Mouse (Mus musculus): ENCODE data around the gene Bmper. TPM values are rescaled to one million over a fixed set of nuclear protein-coding genes. Genes with fewer than 3 reads are reported as not detected.

Gene Bmper
- polyA plus RNA-seq, 1 experiment: not detected

DNA sequence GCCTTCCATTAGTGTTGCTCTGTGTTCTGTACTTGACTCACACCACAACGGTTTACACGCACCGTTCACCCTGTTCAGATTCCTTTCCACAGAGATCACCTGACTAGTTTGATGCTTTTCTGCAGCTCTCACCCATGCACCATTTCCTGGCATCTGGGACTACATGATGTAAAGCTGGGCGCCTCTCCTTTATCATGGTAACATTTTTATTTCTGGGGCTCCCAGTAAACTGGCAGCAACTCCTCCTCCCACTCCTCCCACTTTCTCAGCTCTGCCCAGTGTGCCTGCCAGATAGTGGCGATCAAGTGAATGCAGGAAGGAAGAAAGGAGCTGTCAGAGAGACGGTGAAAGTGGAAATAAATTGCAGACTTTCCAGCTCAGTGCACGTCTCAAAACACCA lies 45.7 kb downstream of the Bmper start:
- H3K4me1 ChIP-seq (ENCODE audit: control insufficient read depth): no peaks in the 10 kb centered on the region

DNA sequence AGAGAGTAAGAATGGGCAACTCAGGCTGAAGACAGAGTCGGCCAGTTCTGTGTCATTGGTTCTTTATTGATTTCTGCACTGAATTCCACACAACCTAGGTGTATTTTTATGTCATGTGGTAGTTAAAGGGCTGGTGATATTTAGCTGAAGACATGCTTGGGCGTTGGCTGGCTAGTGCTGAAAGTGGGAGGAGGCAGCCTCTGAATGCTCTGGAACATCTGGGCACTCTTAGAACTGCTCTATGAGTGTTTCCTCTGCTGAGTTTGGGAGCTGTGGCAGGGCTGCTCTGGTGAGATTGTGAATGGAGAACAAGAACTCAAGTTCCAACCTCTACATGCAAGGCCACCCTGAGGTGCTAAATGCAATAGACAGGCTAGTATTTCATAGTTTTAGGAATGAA lies 46.2 kb downstream of the Bmper start:
- TF ChIP-seq GATA1 (IDR thresholded peaks at IDR 0.05; ENCODE audit: low read length) (no peak), TAL1 (IDR thresholded peaks at IDR 0.05; ENCODE audit: low read length) (no peak)
- Histone ChIP-seq H3K36me3 (ENCODE audit: control insufficient read depth) (no peaks in the 10 kb centered on the region), H3K4me3 (replicated peaks) (no peak overlapping the region), H3K4me1 (ENCODE audit: control insufficient read depth) (no peaks in the 10 kb centered on the region), H3K9me3 (ENCODE audit: control insufficient read depth, low read length) (no peaks in the 10 kb centered on the region), H3K27me3 (ENCODE audit: control insufficient read depth) (no peaks in the 10 kb centered on the region)

More for the DNA sequence above, 45.7 kb downstream of the Bmper start:
- TF ChIP-seq TAL1 (IDR thresholded peaks at IDR 0.05; ENCODE audit: low read length) (no peak), GATA1 (IDR thresholded peaks at IDR 0.05; ENCODE audit: low read length) (no peak)
- H3K36me3 ChIP-seq (ENCODE audit: control insufficient read depth): no peaks in the 10 kb centered on the region
- no peaks in the 10 kb centered on the region for H3K9me3 ChIP-seq (ENCODE audit: control insufficient read depth, low read length)
- H3K4me3 ChIP-seq (replicated peaks): no peak overlapping the region
- no peaks in the 10 kb centered on the region for H3K27me3 ChIP-seq (ENCODE audit: control insufficient read depth)

DNA sequence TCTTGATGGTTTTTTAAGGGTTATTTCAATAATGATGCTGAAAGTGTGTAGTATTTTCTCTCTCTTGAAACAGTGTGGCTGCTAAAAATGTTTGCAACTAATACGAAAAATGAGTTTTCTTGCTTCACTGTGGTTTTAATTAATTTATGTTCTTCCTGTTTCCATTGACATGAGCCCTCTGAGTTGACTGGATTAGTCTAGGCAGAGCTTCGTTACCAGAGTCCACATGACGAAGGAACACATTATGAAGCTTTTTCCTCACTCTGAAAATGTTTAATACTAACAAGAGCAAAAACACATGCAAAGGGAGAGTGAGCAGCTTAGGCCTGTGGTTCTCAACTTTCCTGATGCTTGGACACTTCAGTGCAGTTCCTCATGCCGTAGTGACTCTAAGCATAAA lies 53.4 kb downstream of the Bmper start:
- TF ChIP-seq TAL1 (IDR thresholded peaks at IDR 0.05; ENCODE audit: low read length): no peak
- no peak for TF ChIP-seq GATA1 (IDR thresholded peaks at IDR 0.05; ENCODE audit: low read length)
- no peaks in the 10 kb centered on the region for H3K4me1 ChIP-seq (ENCODE audit: control insufficient read depth)
- 0 out of 2 replicates have a peak, but pooled peaks cover 2% of the 10 kb centered on the region for H3K9me3 ChIP-seq (ENCODE audit: control insufficient read depth, low read length)
- no peak overlapping the region for H3K4me3 ChIP-seq (replicated peaks)
- no peaks in the 10 kb centered on the region for H3K36me3 ChIP-seq (ENCODE audit: control insufficient read depth)
- H3K27me3 ChIP-seq (ENCODE audit: control insufficient read depth): no peaks in the 10 kb centered on the region

DNA sequence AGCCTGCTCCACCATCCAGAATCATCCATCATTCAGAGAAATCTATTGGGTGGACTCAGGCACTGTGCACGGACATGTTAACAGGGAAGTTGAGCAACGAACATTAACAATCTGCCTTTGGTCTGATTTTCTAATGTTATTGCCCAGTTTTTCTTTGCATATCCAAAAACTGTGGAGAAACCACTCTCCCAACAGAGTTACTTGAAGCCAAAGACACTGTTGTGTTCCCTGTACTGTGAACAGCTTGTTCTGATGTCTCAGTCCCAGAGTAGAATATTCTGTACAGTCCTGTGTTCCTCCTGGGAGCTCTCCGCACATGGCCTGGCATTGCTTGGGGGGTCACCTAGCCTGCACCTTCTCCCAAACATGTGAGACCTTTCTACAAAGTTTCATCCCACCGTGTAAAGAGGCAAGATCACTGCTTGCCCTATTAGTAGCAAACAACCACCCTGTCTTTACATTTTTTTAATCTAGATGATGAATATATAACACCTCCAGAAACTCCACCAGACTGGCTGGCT lies 62.1 kb downstream of the Bmper start:
- H3K4me3 ChIP-seq (replicated peaks): no peak overlapping the region
- H3K9me3 ChIP-seq (ENCODE audit: control insufficient read depth, low read length): no peaks in the 10 kb centered on the region
- no peaks in the 10 kb centered on the region for H3K27me3 ChIP-seq (ENCODE audit: control insufficient read depth)
- H3K36me3 ChIP-seq (ENCODE audit: control insufficient read depth): no peaks in the 10 kb centered on the region
- H3K4me1 ChIP-seq (ENCODE audit: control insufficient read depth): no peaks in the 10 kb centered on the region
- no peak for TF ChIP-seq TAL1 (IDR thresholded peaks at IDR 0.05; ENCODE audit: low read length)
- no peak for TF ChIP-seq GATA1 (IDR thresholded peaks at IDR 0.05; ENCODE audit: low read length)

DNA sequence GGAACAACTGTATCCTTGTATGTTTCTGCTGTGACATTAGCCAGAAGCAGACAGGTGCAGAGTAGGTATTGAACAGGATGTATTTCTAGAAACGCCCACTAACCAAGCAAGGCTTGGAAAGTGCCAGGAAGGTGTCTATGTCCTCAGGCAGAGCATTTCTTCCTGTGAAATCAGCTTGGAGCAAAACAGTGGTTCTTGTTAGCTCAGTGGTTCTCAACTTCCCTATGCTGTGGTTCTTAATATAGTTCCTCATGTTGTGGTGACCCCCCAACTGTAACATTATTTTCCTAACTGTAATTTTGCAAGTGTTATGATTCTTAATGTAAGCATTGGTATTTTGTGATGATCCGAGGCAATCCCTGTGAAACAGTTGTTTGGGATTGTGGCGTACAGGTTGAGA lies 70.7 kb downstream of the Bmper start:
- Histone ChIP-seq H3K9me3 (ENCODE audit: control insufficient read depth, low read length) (no peaks in the 10 kb centered on the region), H3K4me3 (replicated peaks) (no peak overlapping the region), H3K4me1 (ENCODE audit: control insufficient read depth) (no peaks in the 10 kb centered on the region), H3K36me3 (ENCODE audit: control insufficient read depth) (no peaks in the 10 kb centered on the region), H3K27me3 (ENCODE audit: control insufficient read depth) (no peaks in the 10 kb centered on the region)
- TF ChIP-seq GATA1 (IDR thresholded peaks at IDR 0.05; ENCODE audit: low read length) (no peak), TAL1 (IDR thresholded peaks at IDR 0.05; ENCODE audit: low read length) (no peak)

DNA sequence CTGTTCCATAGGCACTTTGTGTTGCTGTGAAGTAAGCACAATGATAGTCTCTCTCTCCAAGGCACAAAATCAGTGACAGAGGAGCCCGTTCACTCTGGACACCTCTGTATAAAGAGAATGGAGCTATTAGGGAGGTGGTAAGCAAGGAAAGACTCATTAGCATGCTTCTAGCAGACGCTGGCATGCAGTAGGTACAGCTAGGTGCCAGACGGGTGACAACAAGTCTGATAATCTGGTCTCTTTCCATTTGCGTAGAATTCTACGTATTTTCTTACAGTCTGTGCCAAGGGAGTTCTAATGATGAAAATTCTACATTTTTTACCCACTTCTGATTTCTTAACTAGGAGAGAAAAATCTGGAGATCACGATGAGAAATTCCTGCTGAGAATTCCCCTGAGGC lies 72.7 kb downstream of the Bmper start:
- Histone ChIP-seq H3K27me3 (ENCODE audit: control insufficient read depth) (no peaks in the 10 kb centered on the region), H3K4me1 (ENCODE audit: control insufficient read depth) (no peaks in the 10 kb centered on the region), H3K36me3 (ENCODE audit: control insufficient read depth) (no peaks in the 10 kb centered on the region), H3K4me3 (replicated peaks) (no peak overlapping the region), H3K9me3 (ENCODE audit: control insufficient read depth, low read length) (no peaks in the 10 kb centered on the region)
- TF ChIP-seq GATA1 (IDR thresholded peaks at IDR 0.05; ENCODE audit: low read length): no peak
- TF ChIP-seq TAL1 (IDR thresholded peaks at IDR 0.05; ENCODE audit: low read length): no peak

DNA sequence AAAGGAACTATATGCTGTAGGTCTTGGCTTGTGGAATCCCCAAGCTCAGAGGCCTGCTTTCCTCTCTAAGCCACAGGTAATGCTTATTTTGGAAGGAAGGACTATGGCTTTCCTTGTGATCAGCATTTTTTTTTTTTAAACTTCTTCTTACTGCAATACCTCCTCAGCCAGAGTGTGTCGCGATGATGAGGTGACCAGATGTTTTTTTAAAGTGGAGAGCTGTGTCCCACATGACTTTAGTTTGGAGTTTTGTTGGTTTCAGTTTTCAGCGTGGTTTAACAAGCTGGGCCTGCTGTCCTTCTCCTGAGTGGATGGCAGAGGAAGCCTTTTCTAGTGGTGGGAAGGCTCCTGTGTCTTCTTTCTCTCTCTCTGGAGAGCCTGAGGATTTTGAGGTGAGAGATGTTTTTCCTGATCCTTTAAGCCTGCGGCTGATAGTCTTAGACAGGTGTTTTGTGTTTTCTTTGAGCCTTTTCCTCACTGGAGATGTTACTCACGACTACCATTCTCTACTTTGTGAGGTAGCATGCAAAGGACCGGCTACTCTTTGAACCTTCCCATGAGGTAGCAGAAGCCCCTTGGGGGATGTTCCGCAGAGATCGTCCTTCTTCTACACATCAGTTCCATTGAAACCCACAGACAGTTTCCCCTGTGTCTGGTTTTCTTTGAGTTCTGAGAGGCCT lies 74.8 kb downstream of the Bmper start:
- Histone ChIP-seq H3K27me3 (ENCODE audit: control insufficient read depth) (no peaks in the 10 kb centered on the region), H3K4me3 (replicated peaks) (no peak overlapping the region), H3K4me1 (ENCODE audit: control insufficient read depth) (no peaks in the 10 kb centered on the region), H3K36me3 (ENCODE audit: control insufficient read depth) (no peaks in the 10 kb centered on the region), H3K9me3 (ENCODE audit: control insufficient read depth, low read length) (no peaks in the 10 kb centered on the region)
- TF ChIP-seq TAL1 (IDR thresholded peaks at IDR 0.05; ENCODE audit: low read length) (no peak), GATA1 (IDR thresholded peaks at IDR 0.05; ENCODE audit: low read length) (no peak)

DNA sequence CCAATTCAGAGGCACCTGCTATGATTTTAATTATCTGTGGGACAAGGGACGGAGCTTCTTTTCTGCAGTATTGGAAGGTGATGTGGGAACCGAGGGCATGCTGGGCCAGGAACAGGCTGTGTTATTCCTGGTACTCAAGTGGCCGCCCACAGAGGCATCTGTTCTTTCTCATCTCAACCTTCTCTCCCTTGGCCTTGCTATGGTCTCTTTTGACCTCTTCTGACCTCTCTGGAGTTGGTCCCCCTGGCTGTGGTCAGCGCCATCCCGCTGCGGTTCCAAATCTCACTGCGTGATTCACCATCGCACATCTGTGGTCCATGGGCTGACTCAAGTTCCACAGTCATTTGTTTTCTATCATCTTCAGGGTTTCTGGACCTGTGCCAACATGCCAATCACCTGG lies 77.5 kb downstream of the Bmper start:
- TF ChIP-seq GATA1 (IDR thresholded peaks at IDR 0.05; ENCODE audit: low read length): no peak
- no peak for TF ChIP-seq TAL1 (IDR thresholded peaks at IDR 0.05; ENCODE audit: low read length)

DNA sequence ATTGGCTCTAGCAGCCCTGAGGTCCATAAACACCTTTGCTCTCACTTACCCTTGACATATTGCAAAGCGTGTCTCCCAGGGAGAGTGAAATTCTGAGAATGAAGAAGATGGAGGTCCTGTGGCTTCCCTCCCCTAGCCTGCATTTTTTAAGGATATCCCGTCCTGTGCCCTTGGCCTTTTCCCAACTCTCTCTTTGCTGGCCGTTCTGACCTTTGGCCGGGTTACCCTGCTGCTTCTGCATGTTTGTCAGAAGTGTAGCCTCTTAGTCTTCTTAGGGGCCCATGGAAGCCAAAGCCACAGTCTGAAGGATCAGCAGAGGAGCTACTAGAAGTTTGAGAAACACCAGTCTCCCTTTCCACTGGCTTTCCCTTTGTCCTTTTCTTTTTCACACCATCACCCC lies 82.8 kb downstream of the Bmper start:
- no peaks in the 10 kb centered on the region for H3K4me1 ChIP-seq (ENCODE audit: control insufficient read depth)
- H3K9me3 ChIP-seq (ENCODE audit: control insufficient read depth, low read length): no peaks in the 10 kb centered on the region
- no peak for TF ChIP-seq GATA1 (IDR thresholded peaks at IDR 0.05; ENCODE audit: low read length)
- H3K4me3 ChIP-seq (replicated peaks): no peak overlapping the region
- H3K36me3 ChIP-seq (ENCODE audit: control insufficient read depth): no peaks in the 10 kb centered on the region
- no peaks in the 10 kb centered on the region for H3K27me3 ChIP-seq (ENCODE audit: control insufficient read depth)

More for the DNA sequence above, 77.5 kb downstream of the Bmper start:
- H3K4me3 ChIP-seq (replicated peaks): no peak overlapping the region
- H3K27me3 ChIP-seq (ENCODE audit: control insufficient read depth): no peaks in the 10 kb centered on the region
- H3K4me1 ChIP-seq (ENCODE audit: control insufficient read depth): no peaks in the 10 kb centered on the region
- H3K36me3 ChIP-seq (ENCODE audit: control insufficient read depth): no peaks in the 10 kb centered on the region
- H3K9me3 ChIP-seq (ENCODE audit: control insufficient read depth, low read length): no peaks in the 10 kb centered on the region

DNA sequence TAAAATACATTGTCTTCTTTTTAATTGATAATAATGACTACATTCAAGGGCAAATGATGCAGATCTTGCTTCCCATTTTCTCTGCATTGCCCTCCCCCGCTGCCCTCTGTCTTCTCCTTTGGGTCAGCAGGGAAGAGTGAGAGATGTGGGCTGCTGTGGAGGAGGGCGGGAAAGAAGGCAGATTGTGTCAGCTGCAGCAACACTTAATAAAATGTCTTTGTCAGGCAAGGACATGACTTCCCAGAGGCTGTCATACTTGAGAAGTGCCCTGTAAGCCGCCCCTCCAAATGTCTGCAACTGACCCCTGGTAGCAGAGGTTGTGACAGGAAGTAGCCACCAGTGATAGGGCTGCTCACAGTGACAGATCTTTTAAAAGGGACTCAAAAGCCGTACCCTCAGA lies 83.3 kb downstream of the Bmper start:
- Histone ChIP-seq H3K4me3 (replicated peaks) (no peak overlapping the region), H3K4me1 (ENCODE audit: control insufficient read depth) (no peaks in the 10 kb centered on the region), H3K9me3 (ENCODE audit: control insufficient read depth, low read length) (no peaks in the 10 kb centered on the region), H3K36me3 (ENCODE audit: control insufficient read depth) (no peaks in the 10 kb centered on the region), H3K27me3 (ENCODE audit: control insufficient read depth) (no peaks in the 10 kb centered on the region)
- TF ChIP-seq TAL1 (IDR thresholded peaks at IDR 0.05; ENCODE audit: low read length): no peak
- TF ChIP-seq GATA1 (IDR thresholded peaks at IDR 0.05; ENCODE audit: low read length): no peak

All from erythroblast, embryonic 14.5 days (primary cell).